In genomic region chr13:108158465-108159240, GRCm38 (mm10) we compare ENCODE assay signal across 8 mouse cellular contexts. TPM values are rescaled to one million over a fixed set of nuclear protein-coding genes. Genes with fewer than 3 reads are reported as not detected.
DNase-seq lines count a peak whose midpoint lies in the region; ATAC-seq and TF ChIP-seq lines count a peak whose summit lies in the region.

Gene Ndufaf2, minus strand, starts transcription at chr13:108158623.
Gene Ercc8, plus strand, starts transcription at chr13:108158731.

- no peak within 1 kb of the TSS; the same call in 1 of the 2 replicates for H3K27ac ChIP-seq in embryonic facial prominence, embryonic 14.5 days (replicated peaks; ENCODE audit: low read depth, low read length)
- peak within 1 kb of the TSS; percentile 62 for H3K27ac ChIP-seq in heart, adult 2 months
- no peak within 1 kb of the TSS for H3K27ac ChIP-seq in limb, embryonic 13.5 days
- peak within 1 kb of the TSS; percentile 62; the same call in 1 of the 2 replicates for H3K27ac ChIP-seq in midbrain, embryonic 16.5 days (ENCODE audit: low read length)

- ATAC-seq in embryonic facial prominence, embryonic 14.5 days (ENCODE audit: low read depth) = peak; percentile 99
- ATAC-seq in limb, embryonic 13.5 days (ENCODE audit: low FRiP score, low read depth) = peak; percentile 98
- ATAC-seq in midbrain, embryonic 16.5 days = peak; percentile 98

- intact Hi-C loops in heart, adult 2 months (cut with DNase I) = no loop called here

- TF ChIP-seq CTCF in heart, adult 2 months (IDR thresholded peaks at IDR 0.05) = no peak

- no peak for TF ChIP-seq EP300 in heart, adult 2 months (IDR thresholded peaks at IDR 0.05; ENCODE audit: insufficient read depth, low read depth, low read length)

- TF ChIP-seq POLR2A in heart, adult 2 months (IDR thresholded peaks at IDR 0.05; ENCODE audit: insufficient read depth, low read depth, low read length) = peak; percentile 72

- peak; percentile 92 for DNase-seq in 3T3-L1 (ENCODE audit: low read depth, low spot score)
- DNase-seq in adrenal gland, postnatal 4 days (ENCODE audit: low spot score in 2 of 2) = peak; percentile 93 to 94
- DNase-seq in embryonic facial prominence, embryonic 14.5 days (ENCODE audit: low spot score) = peak; percentile 96
- peak; percentile 95 to 98 for DNase-seq in heart, adult 2 months
- DNase-seq in kidney, adult 8-10 months = peak; percentile 93 to 96
- DNase-seq in spleen, postnatal 10 days (ENCODE audit: low spot score in 2 of 2) = peak; percentile 94 to 99

- no peaks in the 10 kb centered on the region for H3K9me3 ChIP-seq in embryonic facial prominence, embryonic 14.5 days (ENCODE audit: control insufficient read depth, low read length)
- H3K9me3 ChIP-seq in limb, embryonic 13.5 days = no peaks in the 10 kb centered on the region
- H3K9me3 ChIP-seq in midbrain, embryonic 16.5 days (replicated peaks; ENCODE audit: control insufficient read depth, low read length, poor library complexity, severe bottlenecking) = no peaks in the 10 kb centered on the region

- H3K27me3 ChIP-seq in embryonic facial prominence, embryonic 14.5 days (replicated peaks; ENCODE audit: control insufficient read depth, insufficient read depth, low read length) = no peaks in the 10 kb centered on the region
- no peaks in the 10 kb centered on the region for H3K27me3 ChIP-seq in heart, adult 2 months (ENCODE audit: control insufficient read depth, insufficient read depth, low read length)
- no peaks in the 10 kb centered on the region for H3K27me3 ChIP-seq in limb, embryonic 13.5 days
- no peaks in the 10 kb centered on the region for H3K27me3 ChIP-seq in midbrain, embryonic 16.5 days (ENCODE audit: control insufficient read depth, insufficient read depth, low read depth, low read length)

- peaks cover 5% of the 10 kb centered on the region for H3K4me1 ChIP-seq in embryonic facial prominence, embryonic 14.5 days (ENCODE audit: control insufficient read depth, insufficient read depth, low read length)
- no peaks in the 10 kb centered on the region for H3K4me1 ChIP-seq in heart, adult 2 months (ENCODE audit: control insufficient read depth, insufficient read depth, low read length)
- peaks cover 17% of the 10 kb centered on the region for H3K4me1 ChIP-seq in limb, embryonic 13.5 days
- peaks cover 15% of the 10 kb centered on the region for H3K4me1 ChIP-seq in midbrain, embryonic 16.5 days (ENCODE audit: control insufficient read depth, insufficient read depth, low read length)

- H3K9ac ChIP-seq in embryonic facial prominence, embryonic 14.5 days (ENCODE audit: low read depth, low read length) = peak within 1 kb of the TSS; percentile 77
- H3K9ac ChIP-seq in heart, adult 2 months (ENCODE audit: low read depth, low read length) = peak within 1 kb of the TSS; percentile 75
- H3K9ac ChIP-seq in limb, embryonic 13.5 days = peak within 1 kb of the TSS; percentile 81
- H3K9ac ChIP-seq in midbrain, embryonic 16.5 days (ENCODE audit: low read depth, low read length) = peak within 1 kb of the TSS; percentile 79

- peak within 1 kb of the TSS; percentile 71 for H3K4me3 ChIP-seq in embryonic facial prominence, embryonic 14.5 days (ENCODE audit: low read depth, low read length)
- peak within 1 kb of the TSS; percentile 94 for H3K4me3 ChIP-seq in heart, adult 2 months
- peak within 1 kb of the TSS; percentile 91 for H3K4me3 ChIP-seq in limb, embryonic 13.5 days
- peak within 1 kb of the TSS; percentile 85 for H3K4me3 ChIP-seq in midbrain, embryonic 16.5 days (ENCODE audit: low read depth, low read length)

- peak within 1 kb of the TSS; percentile 90 for H3K4me2 ChIP-seq in embryonic facial prominence, embryonic 14.5 days (ENCODE audit: low read depth, low read length)
- H3K4me2 ChIP-seq in limb, embryonic 13.5 days (replicated peaks) = peak within 1 kb of the TSS; percentile 91
- H3K4me2 ChIP-seq in midbrain, embryonic 16.5 days (ENCODE audit: low read length) = peak within 1 kb of the TSS; percentile 86

- under 1% methylated on average over 47 of the region's 47 CpGs for WGBS in embryonic facial prominence, embryonic 14.5 days
- WGBS in heart, adult 2 months = under 1% methylated on average over 47 of the region's 47 CpGs
- WGBS in limb, embryonic 13.5 days = under 1% methylated on average over 47 of the region's 47 CpGs
- under 1% methylated on average over 47 of the region's 47 CpGs for WGBS in midbrain, embryonic 16.5 days

- peaks cover 5% of the 10 kb centered on the region; the same call in 1 of the 2 replicates for H3K36me3 ChIP-seq in embryonic facial prominence, embryonic 14.5 days (ENCODE audit: control insufficient read depth, insufficient read depth, low read length)
- H3K36me3 ChIP-seq in heart, adult 2 months (ENCODE audit: control insufficient read depth, insufficient read depth, low read length) = no peaks in the 10 kb centered on the region
- H3K36me3 ChIP-seq in limb, embryonic 13.5 days = peaks cover 14% of the 10 kb centered on the region
- 0 out of 2 replicates have a peak, but pooled peaks cover 4% of the 10 kb centered on the region for H3K36me3 ChIP-seq in midbrain, embryonic 16.5 days (ENCODE audit: control insufficient read depth, insufficient read depth, low read length)

- no peaks in the 10 kb centered on the region; the same call in 1 of the 2 replicates for H3K79me2 ChIP-seq in heart, adult 2 months (replicated peaks; ENCODE audit: control insufficient read depth, insufficient read depth, low read length)

RNA-seq across cellular contexts. Expression of gene Ndufaf2, which starts in this region (rescaled TPM):
- total RNA-seq in adrenal gland, postnatal 4 days (2021) = 10 to 100 TPM; 22.8 to 26.1 TPM
- polyA plus RNA-seq in embryonic facial prominence, embryonic 14.5 days (2014; fragmentation: Nextera tagmentation; extraction: Ambion mirVana) = 62.6 and 65.2 TPM in 2 replicates
- total RNA-seq in heart, adult 2 months (2021) = 10 to 100 TPM; 23.3 to 28.8 TPM
- polyA plus RNA-seq in heart, adult 2 months (2012; rRNA removed) = 12.4 and 14.1 TPM in 2 replicates
- polyA plus RNA-seq in limb, embryonic 13.5 days (2015; fragmentation: Nextera tagmentation; extraction: Ambion mirVana) = 85.7 and 88.5 TPM in 2 replicates
- 68.5 TPM in 2 replicates for polyA plus RNA-seq in midbrain, embryonic 16.5 days (2015; fragmentation: Nextera tagmentation; extraction: Ambion mirVana)

RNA-seq across cellular contexts. Expression of gene Ercc8, which starts in this region (rescaled TPM):
- 10 to 100 TPM; 15.4 to 16.8 TPM for total RNA-seq in adrenal gland, postnatal 4 days (2021)
- 16.1 and 17.0 TPM in 2 replicates for polyA plus RNA-seq in embryonic facial prominence, embryonic 14.5 days (2014; fragmentation: Nextera tagmentation; extraction: Ambion mirVana)
- 1 to 10 TPM; 4.8 to 5.9 TPM for total RNA-seq in heart, adult 2 months (2021)
- polyA plus RNA-seq in heart, adult 2 months (2012; rRNA removed) = 4.7 and 7.3 TPM in 2 replicates
- 21.2 and 22.4 TPM in 2 replicates for polyA plus RNA-seq in limb, embryonic 13.5 days (2015; fragmentation: Nextera tagmentation; extraction: Ambion mirVana)
- 32.0 and 33.6 TPM in 2 replicates for polyA plus RNA-seq in midbrain, embryonic 16.5 days (2015; fragmentation: Nextera tagmentation; extraction: Ambion mirVana)

Comparison
In these comparisons a context has a peak if more than half of its experiments do, and no peak if none do; other contexts are left out.
1. H3K27ac ChIP-seq: peak in heart, adult 2 months (single experiment) and midbrain, embryonic 16.5 days (single experiment); none in embryonic facial prominence, embryonic 14.5 days (single experiment) and limb, embryonic 13.5 days (single experiment).
2. Peak in every context shown above with its lines, with median percentiles within 50 percentile points of each other: DNase-seq, ATAC-seq, H3K4me2 ChIP-seq, H3K4me3 ChIP-seq and H3K9ac ChIP-seq.